8 mouse cellular contexts compared by ENCODE assay signal in the genomic region with DNA sequence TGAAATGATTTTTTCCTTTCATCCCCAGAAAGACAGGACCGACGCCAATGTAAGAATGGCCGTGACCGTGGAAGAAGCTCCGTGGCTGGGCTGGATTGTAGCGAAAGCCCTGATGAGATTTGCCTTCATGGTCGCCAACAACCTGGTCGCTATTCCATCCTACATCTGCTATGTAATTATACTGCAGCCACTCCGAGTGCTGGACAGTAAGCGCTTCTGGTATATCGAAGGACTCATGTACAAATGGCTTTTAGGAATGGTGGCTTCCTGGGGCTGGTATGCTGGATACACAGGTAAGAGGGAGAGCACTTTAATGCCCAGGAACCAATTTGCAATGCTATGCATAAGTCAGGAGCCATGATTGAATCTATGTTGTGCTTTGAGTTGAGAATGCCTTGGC. TPM values are rescaled to one million over a fixed set of nuclear protein-coding genes. Genes with fewer than 3 reads are reported as not detected.
DNase-seq lines count a peak whose midpoint lies in the region; ATAC-seq and TF ChIP-seq lines count a peak whose summit lies in the region.

No protein-coding gene starts in this region.

- H3K27me3 ChIP-seq in heart, embryonic 14.5 days (ENCODE audit: control insufficient read depth, insufficient read depth, low read length) = no peaks in the 10 kb centered on the region
- H3K27me3 ChIP-seq in E14TG2a.4 (ENCODE audit: insufficient read depth, low read length) = peaks cover 51% of the 10 kb centered on the region
- no peaks in the 10 kb centered on the region for H3K27me3 ChIP-seq in limb, embryonic 11.5 days (ENCODE audit: control insufficient read depth, insufficient read depth, low read length)

- ATAC-seq in heart, embryonic 14.5 days (ENCODE audit: insufficient number of reproducible peaks, insufficient read depth, low FRiP score, low read depth) = no peak
- no peak for ATAC-seq in limb, embryonic 11.5 days (ENCODE audit: insufficient number of reproducible peaks, low FRiP score, low TSS enrichment, low read depth)

- H3K9me3 ChIP-seq in heart, embryonic 14.5 days (ENCODE audit: control insufficient read depth, low read length) = no peaks in the 10 kb centered on the region
- no peaks in the 10 kb centered on the region for H3K9me3 ChIP-seq in E14TG2a.4 (ENCODE audit: low read length)
- no peaks in the 10 kb centered on the region for H3K9me3 ChIP-seq in limb, embryonic 11.5 days (ENCODE audit: control insufficient read depth, low read length)

- 10% methylated on average over 11 of the region's 11 CpGs for WGBS in heart, embryonic 14.5 days
- 10% methylated on average over 11 of the region's 11 CpGs for WGBS in limb, embryonic 11.5 days

- DNase-seq in heart, adult 8-10 months (ENCODE audit: low spot score) = no peak
- no peak for DNase-seq in limb, embryonic 11.5 days (ENCODE audit: low spot score)
- DNase-seq in right cerebral cortex, postnatal 4 days = peak; percentile 14
- no peak for DNase-seq in frontal cortex, adult 2 months (ENCODE audit: extremely low spot score in 1 of 2, low spot score in 1 of 2)
- no peak for DNase-seq in adrenal gland, adult (ENCODE audit: inconsistent age in 2 of 2, low spot score in 1 of 2)

- H3K9ac ChIP-seq in heart, embryonic 14.5 days (ENCODE audit: low read length) = peak overlapping the region; percentile 93
- H3K9ac ChIP-seq in limb, embryonic 11.5 days (ENCODE audit: low read length) = peak overlapping the region; percentile 94

- H3K4me2 ChIP-seq in heart, embryonic 14.5 days (ENCODE audit: low read length) = peak overlapping the region; percentile 69
- H3K4me2 ChIP-seq in limb, embryonic 11.5 days (ENCODE audit: low read depth, severe bottlenecking) = peak overlapping the region; percentile 80

- peak overlapping the region; percentile 76 to 94 for H3K27ac ChIP-seq in heart, embryonic 14.5 days (replicated peaks in 1 of 2; ENCODE audit: control insufficient read depth in 1 of 2, insufficient read depth in 1 of 2, low read depth in 2 of 2, low read length in 2 of 2)
- H3K27ac ChIP-seq in embryonic fibroblast, embryonic 13.5 days (ENCODE audit: insufficient read depth, low read length) = no peak overlapping the region
- H3K27ac ChIP-seq in limb, embryonic 11.5 days (replicated peaks; ENCODE audit: low read depth, low read length) = no peak overlapping the region

- TF ChIP-seq CTCF in E14TG2a.4 (conservative IDR thresholded peaks at IDR 0.05; ENCODE audit: low read length) = no peak
- no peak for TF ChIP-seq CTCF in embryonic fibroblast, embryonic 13.5 days (IDR thresholded peaks at IDR 0.05; ENCODE audit: borderline replicate concordance, insufficient read depth, low read length)

- H3K4me1 ChIP-seq in heart, embryonic 14.5 days (ENCODE audit: control insufficient read depth in 2 of 2, insufficient read depth in 2 of 2, low read length in 2 of 2) = peaks cover 4 to 29% of the 10 kb centered on the region in 2 experiments; a peak in 3 of 4 replicates
- peaks cover 8% of the 10 kb centered on the region for H3K4me1 ChIP-seq in E14TG2a.4 (replicated peaks; ENCODE audit: low read depth, low read length)
- H3K4me1 ChIP-seq in embryonic fibroblast, embryonic 13.5 days (ENCODE audit: control insufficient read depth, insufficient read depth, low read length) = peaks cover 5% of the 10 kb centered on the region
- peaks cover 8% of the 10 kb centered on the region for H3K4me1 ChIP-seq in limb, embryonic 11.5 days (ENCODE audit: control insufficient read depth, insufficient read depth, low read length)

- no peak for TF ChIP-seq POLR2A in embryonic fibroblast, embryonic 13.5 days (IDR thresholded peaks at IDR 0.05; ENCODE audit: low read depth, low read length)

- peaks cover 39% of the 10 kb centered on the region for H3K36me3 ChIP-seq in heart, embryonic 14.5 days (ENCODE audit: control insufficient read depth, insufficient read depth, low read length)
- H3K36me3 ChIP-seq in E14TG2a.4 (ENCODE audit: insufficient read depth, low read length) = peaks cover 17% of the 10 kb centered on the region
- no peaks in the 10 kb centered on the region; the same call in 1 of the 2 replicates for H3K36me3 ChIP-seq in limb, embryonic 11.5 days (ENCODE audit: control insufficient read depth, insufficient read depth, low read length)

- H3K4me3 ChIP-seq in heart, embryonic 14.5 days (ENCODE audit: control insufficient read depth in 1 of 2, insufficient read depth in 1 of 2, low read depth in 1 of 2, low read length in 2 of 2) = peak overlapping the region; percentile 70 to 78
- H3K4me3 ChIP-seq in E14TG2a.4 (replicated peaks; ENCODE audit: low read length) = peak overlapping the region; percentile 85
- H3K4me3 ChIP-seq in embryonic fibroblast, embryonic 13.5 days (ENCODE audit: insufficient read depth, low read length) = peak overlapping the region; percentile 96
- H3K4me3 ChIP-seq in limb, embryonic 11.5 days (ENCODE audit: low read depth, low read length) = peak overlapping the region; percentile 89

RNA-seq across cellular contexts. Expression of gene Lpgat1, which starts 1.7 kb away (rescaled TPM):
- 59.3 and 65.6 TPM in 2 replicates for polyA plus RNA-seq in heart, embryonic 14.5 days (2014; fragmentation: Nextera tagmentation; extraction: Ambion mirVana)
- 100 to 1,000 TPM; 105 to 121 (median 111) TPM for total RNA-seq in heart, adult 8-10 months (2022)
- polyA plus RNA-seq in embryonic fibroblast, embryonic 13.5 days (2011; ENCODE audit: insufficient read length, low read depth, missing spikeins) = 60.5 and 66.1 TPM in 2 replicates
- polyA plus RNA-seq in limb, embryonic 11.5 days (2014; fragmentation: Nextera tagmentation; extraction: Ambion mirVana) = 44.1 and 45.7 TPM in 2 replicates
- 60.3 and 68.1 TPM in 2 replicates for polyA plus RNA-seq in frontal cortex, adult 2 months (2012; rRNA removed)

Comparison
In these comparisons a context has a peak if more than half of its experiments do, and no peak if none do; other contexts are left out.
1. H3K27ac ChIP-seq: peak in heart, embryonic 14.5 days (2 of 2); none in embryonic fibroblast, embryonic 13.5 days (single experiment) and limb, embryonic 11.5 days (single experiment).
2. Peak in every context shown above with its lines, with median percentiles within 50 percentile points of each other: H3K4me3 ChIP-seq.